Mouse (Mus musculus) ES-Bruce4 (cell line): ENCODE data around the gene H2-DMa. TPM values are rescaled to one million over a fixed set of nuclear protein-coding genes. Genes with fewer than 3 reads are reported as not detected.

Experiments
- H3K27ac ChIP-seq: 2 replicates; pipeline ENCODE4 v1.5.1; 2012; ENCODE audit warnings: low read length, inconsistent platforms; ENCODE audit not compliant: insufficient read depth
- H3K27me3 ChIP-seq: 2 replicates; pipeline ENCODE4 v1.6.1; 2012; ENCODE audit warnings: mild to moderate bottlenecking, low read length, inconsistent platforms; ENCODE audit not compliant: control insufficient read depth, poor library complexity, insufficient read depth, severe bottlenecking
- H3K36me3 ChIP-seq: 2 replicates; pipeline ENCODE4 v1.6.1; 2012; ENCODE audit warnings: inconsistent platforms, mild to moderate bottlenecking, low read length, moderate library complexity; ENCODE audit not compliant: control insufficient read depth, poor library complexity, insufficient read depth, severe bottlenecking
- H3K4me1 ChIP-seq: one replicate; pipeline ENCODE4 v1.8.1; 2011; ENCODE audit warnings: low read length; ENCODE audit not compliant: control insufficient read depth, insufficient read depth
- H3K4me3 ChIP-seq: 2 replicates; pipeline ENCODE4 v1.5.1; 2011; ENCODE audit warnings: low read depth, mild to moderate bottlenecking, low read length
- H3K9ac ChIP-seq: 2 replicates; pipeline ENCODE4 v1.6.1; 2012; ENCODE audit warnings: low read depth, mild to moderate bottlenecking, inconsistent platforms; ENCODE audit not compliant: poor library complexity, severe bottlenecking
- H3K9me3 ChIP-seq: replicated peaks from 2 replicates; pipeline ENCODE4 v1.6.1; 2012; ENCODE audit warnings: mild to moderate bottlenecking, low read length, inconsistent platforms; ENCODE audit not compliant: control insufficient read depth, poor library complexity, insufficient read depth, severe bottlenecking
- CTCF ChIP-seq: IDR thresholded peaks from one replicate; pipeline ENCODE4 v1.8.1; 2011; ENCODE audit warnings: low read depth, low read length
- EP300 ChIP-seq: IDR thresholded peaks from 2 replicates; pipeline ENCODE4 v1.6.1; 2011; ENCODE audit warnings: low read depth, low read length; ENCODE audit not compliant: insufficient read depth
- POLR2A ChIP-seq: IDR thresholded peaks from one replicate; pipeline ENCODE4 v1.8.1; 2011; ENCODE audit warnings: low read length; ENCODE audit not compliant: insufficient read depth
- polyA plus RNA-seq: library from polyadenylated mRNA; stranded (reverse); fragments of >200 nt; gene quantifications from 2 replicates; pipeline ENCODE4 v1.2.4, GENCODE M21; 2011; ENCODE audit warnings: low read depth; ENCODE audit not compliant: missing spikeins, insufficient read depth, insufficient read length

Gene H2-DMa
- polyA plus RNA-seq, 1 experiment, result 5.9 TPM

DNA sequence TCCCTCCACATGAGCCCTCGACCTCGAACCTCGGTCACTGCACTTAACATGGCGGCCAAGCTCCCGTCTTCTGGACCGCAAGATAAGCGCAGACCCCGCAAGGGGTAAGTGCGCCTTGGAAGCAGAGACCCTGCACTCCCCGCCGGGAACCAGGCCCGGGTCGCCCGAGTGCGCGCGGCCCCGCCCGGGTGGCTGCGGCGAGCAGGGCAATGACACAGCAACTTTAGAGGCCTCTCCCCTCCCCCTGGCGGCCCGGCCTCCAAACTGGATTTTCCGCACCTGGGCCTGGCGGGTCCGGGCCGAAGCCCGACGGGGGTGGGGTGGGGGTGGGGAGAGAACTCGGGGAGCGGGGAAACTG, 1.5 kb downstream of the H2-DMa start:
- Histone ChIP-seq H3K4me3 (peak overlapping the region; percentile 95), H3K27ac (peak overlapping the region; percentile 88), H3K9ac (peak overlapping the region; percentile 98), H3K27me3 (no peaks in the 10 kb centered on the region), H3K4me1 (no peaks in the 10 kb centered on the region), H3K9me3 (no peaks in the 10 kb centered on the region), H3K36me3 (peaks cover 34% of the 10 kb centered on the region)
- no peak for TF ChIP-seq POLR2A
- no peak for TF ChIP-seq CTCF
- TF ChIP-seq EP300, result no peak; the same call in 1 of the 2 replicates

DNA sequence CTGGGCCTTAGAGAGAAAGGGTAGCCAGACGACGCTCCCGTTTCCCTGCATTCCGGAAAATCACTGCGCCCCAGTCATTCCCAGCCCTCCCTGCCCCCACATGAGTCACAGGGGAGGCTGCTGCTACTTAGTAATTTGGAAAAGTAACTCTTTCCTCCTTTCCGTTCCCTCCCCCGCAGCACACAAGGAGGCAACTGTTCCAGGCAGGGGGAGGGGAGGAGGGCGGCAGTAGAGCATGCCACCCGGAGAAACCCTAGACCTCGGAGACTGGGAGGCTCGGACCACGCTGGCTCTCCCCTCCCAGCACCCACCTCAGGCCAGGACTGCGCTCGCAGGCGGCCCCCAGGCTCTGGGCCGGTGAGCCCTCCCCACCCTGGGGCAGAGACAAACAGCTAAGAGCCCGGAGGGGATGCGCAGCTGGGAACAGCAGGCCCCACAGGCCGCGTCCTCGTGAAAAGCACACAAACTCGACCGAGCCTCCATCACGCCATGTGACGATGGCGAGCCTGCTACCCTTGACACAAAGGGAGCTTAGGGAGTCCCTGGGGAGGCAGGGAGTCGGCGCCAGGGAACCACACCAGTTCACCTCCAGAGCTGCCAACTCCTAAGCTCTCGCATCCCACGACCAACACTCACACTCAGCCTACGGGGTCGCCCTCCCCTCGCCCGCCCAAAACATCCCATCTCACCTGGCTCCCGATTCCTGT, 2.0 kb downstream of the H2-DMa start:
- Histone ChIP-seq H3K27me3 (no peaks in the 10 kb centered on the region), H3K9ac (peak overlapping the region; percentile 98), H3K9me3 (no peaks in the 10 kb centered on the region), H3K27ac (peak overlapping the region; percentile 85), H3K4me1 (no peaks in the 10 kb centered on the region), H3K36me3 (peaks cover 29% of the 10 kb centered on the region), H3K4me3 (peak overlapping the region; percentile 95)
- TF ChIP-seq EP300 (no peak), POLR2A (no peak), CTCF (no peak)

DNA sequence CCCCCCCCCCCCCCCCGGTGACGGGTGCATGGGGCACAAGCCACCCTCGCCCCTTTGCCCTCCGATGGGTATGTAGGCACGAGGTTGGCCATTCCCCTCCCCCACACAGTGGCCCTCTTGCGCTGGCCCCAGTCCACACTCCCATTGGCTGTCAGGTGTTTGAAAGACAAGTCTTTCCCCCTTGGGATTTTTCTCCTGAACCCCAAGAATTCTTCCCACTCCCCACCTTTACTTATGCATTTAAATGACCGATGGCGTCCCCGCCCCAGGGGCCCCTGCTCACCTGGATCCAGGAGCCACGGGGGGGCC, 2.5 kb downstream of the H2-DMa start:
- peaks cover 2% of the 10 kb centered on the region for H3K4me1 ChIP-seq
- no peak for TF ChIP-seq EP300

DNA sequence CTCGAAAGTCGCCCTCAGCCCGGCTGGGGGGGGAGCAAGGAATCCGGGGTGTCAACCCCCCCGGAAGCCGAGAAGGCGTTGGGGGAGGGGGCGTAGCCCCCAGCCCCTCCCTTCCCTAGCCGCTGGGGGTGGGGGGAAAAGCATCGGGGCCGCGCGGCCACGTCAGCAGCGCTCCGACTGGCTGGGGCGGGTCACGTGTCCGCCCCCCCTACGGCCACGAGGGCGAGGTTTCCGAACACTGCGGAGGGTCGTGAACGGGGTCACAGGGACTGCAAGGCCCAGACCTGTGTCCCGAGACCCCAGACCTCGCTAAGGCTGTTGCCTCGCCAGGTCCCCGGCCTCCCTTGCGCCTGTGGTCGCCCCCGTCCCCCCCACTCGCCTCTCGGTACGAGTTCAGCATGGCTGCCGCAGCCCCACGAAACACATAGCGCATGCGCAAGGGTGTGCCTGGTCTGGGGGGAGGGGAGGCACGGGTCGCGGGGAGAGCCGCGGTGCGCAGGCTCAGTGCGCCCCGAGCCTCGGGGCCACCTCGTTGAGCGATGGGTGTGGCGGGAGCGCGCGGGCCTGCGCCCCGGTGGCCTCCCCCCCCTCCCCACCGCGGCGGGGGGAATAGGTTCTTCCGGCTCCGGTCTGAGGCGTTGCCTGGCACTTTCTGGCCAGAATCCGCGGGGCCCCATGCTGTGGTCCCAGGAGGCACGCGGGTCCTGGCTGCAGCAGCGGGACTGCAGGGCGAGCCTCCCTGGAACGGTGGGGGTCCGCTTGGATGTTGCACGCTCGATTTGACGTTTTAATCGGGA, 3.0 kb downstream of the H2-DMa start, which contains the start of gene Brd2:
Gene Brd2 (minus strand): TSS at position 447 of the 797 bp plus-strand sequence.
- TF ChIP-seq EP300, result no peak
- no peak for TF ChIP-seq CTCF
- peak; percentile 65 for TF ChIP-seq POLR2A
- H3K4me3 ChIP-seq, result peak within 1 kb of the TSS; percentile 95

More for the DNA sequence above, 2.5 kb downstream of the H2-DMa start:
- H3K27me3 ChIP-seq, result no peaks in the 10 kb centered on the region
- H3K4me3 ChIP-seq, result peak overlapping the region; percentile 95
- peak overlapping the region; percentile 66 for H3K27ac ChIP-seq
- no peaks in the 10 kb centered on the region for H3K9me3 ChIP-seq
- peak overlapping the region; percentile 98 for H3K9ac ChIP-seq
- peaks cover 24% of the 10 kb centered on the region for H3K36me3 ChIP-seq

DNA sequence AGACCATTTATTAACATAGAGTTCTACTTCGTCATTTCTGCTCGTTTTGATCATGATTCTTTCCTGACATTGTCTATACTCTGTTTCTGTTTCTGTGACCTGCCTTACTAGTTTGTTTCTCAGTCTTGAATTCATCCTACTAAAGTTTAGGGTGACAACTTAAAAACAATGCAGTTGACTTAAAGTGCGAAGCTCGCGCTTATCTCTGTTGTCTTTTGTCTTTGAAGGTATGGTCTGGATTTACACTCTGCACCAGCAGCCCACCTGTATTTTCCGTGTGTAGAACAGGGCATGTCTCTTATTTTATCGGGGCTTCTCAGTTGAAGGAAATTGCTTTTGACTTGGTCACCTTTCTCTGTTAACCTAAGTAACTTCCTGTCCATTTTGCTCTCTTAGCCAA, 3.8 kb downstream of the H2-DMa start:
- TF ChIP-seq POLR2A (no peak), EP300 (no peak), CTCF (no peak)
- Histone ChIP-seq H3K4me3 (peak overlapping the region; percentile 68), H3K27ac (peak overlapping the region; percentile 67), H3K9me3 (no peaks in the 10 kb centered on the region), H3K4me1 (peaks cover 2% of the 10 kb centered on the region), H3K36me3 (peaks cover 12% of the 10 kb centered on the region), H3K9ac (peak overlapping the region; percentile 98), H3K27me3 (no peaks in the 10 kb centered on the region)

More for the DNA sequence above, 3.0 kb downstream of the H2-DMa start, which contains the start of gene Brd2:
- Histone ChIP-seq H3K27ac (peak within 1 kb of the TSS; percentile 85), H3K27me3 (no peaks in the 10 kb centered on the region), H3K9ac (peak within 1 kb of the TSS; percentile 98), H3K4me1 (peaks cover 2% of the 10 kb centered on the region), H3K36me3 (peaks cover 18% of the 10 kb centered on the region), H3K9me3 (no peaks in the 10 kb centered on the region)

DNA sequence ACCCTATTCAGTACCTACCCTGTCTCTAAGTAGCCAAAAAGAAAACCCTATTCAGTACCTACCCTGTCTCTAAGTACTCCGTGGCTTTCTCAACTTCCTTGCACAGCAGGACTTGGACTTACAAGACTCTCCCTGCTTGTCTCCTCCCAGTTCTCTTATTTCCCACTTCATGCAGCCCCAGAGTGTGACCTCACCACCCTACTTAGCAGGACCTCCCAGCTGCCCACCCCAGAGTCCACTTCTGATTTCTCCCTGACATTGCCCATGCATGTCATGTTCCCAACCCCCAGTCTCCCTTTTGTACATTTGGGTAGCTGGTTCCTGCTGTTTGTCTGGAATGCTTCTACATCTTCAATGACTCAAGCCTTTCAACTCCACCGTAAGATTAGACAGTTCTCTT, 4.2 kb downstream of the H2-DMa start:
- H3K4me3 ChIP-seq, result peak overlapping the region; percentile 57
- peaks cover 8% of the 10 kb centered on the region for H3K36me3 ChIP-seq
- no peaks in the 10 kb centered on the region for H3K27me3 ChIP-seq
- H3K9ac ChIP-seq, result peak overlapping the region; percentile 98
- peaks cover 2% of the 10 kb centered on the region for H3K4me1 ChIP-seq
- peak overlapping the region; percentile 67 for H3K27ac ChIP-seq
- no peaks in the 10 kb centered on the region for H3K9me3 ChIP-seq
- no peak for TF ChIP-seq EP300
- TF ChIP-seq CTCF, result no peak
- no peak for TF ChIP-seq POLR2A
